Mouse (Mus musculus) testis, adult 2 months (tissue): Measurements from ENCODE around the gene Krtap4-8.

Experiments used
- CTCF ChIP-seq: fragments of 200-500 bp; IDR thresholded peaks from 2 replicates; pipeline ENCODE4 v1.5.1; 2012; ENCODE audit warnings: low read depth, mild to moderate bottlenecking, inconsistent platforms, low read length, moderate library complexity; ENCODE audit not compliant: control insufficient read depth, insufficient read depth, insufficient replicate concordance
- POLR2A ChIP-seq: fragments of 200-500 bp; IDR thresholded peaks from 2 replicates; pipeline ENCODE4 v1.6.1; 2012; ENCODE audit warnings: low read depth, mild to moderate bottlenecking, inconsistent platforms, low read length, moderate library complexity; ENCODE audit not compliant: control insufficient read depth

- TF ChIP-seq CTCF, result no peak
- no peak for TF ChIP-seq POLR2A
Observed at GRCm38 (mm10) chr11:99758877-99759276, 21.6 kb downstream of the Krtap4-8 start.
